Mouse (Mus musculus): ENCODE measurements around the gene Slc2a13. TPM values are rescaled to one million over a fixed set of nuclear protein-coding genes. Genes with fewer than 3 reads are reported as not detected.
A peak's percentile ranks its signal among the peaks of the same experiment; 100 is the strongest.

Slc2a13 gene
- 0.08 TPM in 2 replicates for polyA plus RNA-seq (2012; rRNA removed)
- polyA plus RNA-seq (2014; fragmentation: Nextera tagmentation; extraction: Ambion mirVana) = 0.05 and 0.08 TPM in 2 replicates

DNA sequence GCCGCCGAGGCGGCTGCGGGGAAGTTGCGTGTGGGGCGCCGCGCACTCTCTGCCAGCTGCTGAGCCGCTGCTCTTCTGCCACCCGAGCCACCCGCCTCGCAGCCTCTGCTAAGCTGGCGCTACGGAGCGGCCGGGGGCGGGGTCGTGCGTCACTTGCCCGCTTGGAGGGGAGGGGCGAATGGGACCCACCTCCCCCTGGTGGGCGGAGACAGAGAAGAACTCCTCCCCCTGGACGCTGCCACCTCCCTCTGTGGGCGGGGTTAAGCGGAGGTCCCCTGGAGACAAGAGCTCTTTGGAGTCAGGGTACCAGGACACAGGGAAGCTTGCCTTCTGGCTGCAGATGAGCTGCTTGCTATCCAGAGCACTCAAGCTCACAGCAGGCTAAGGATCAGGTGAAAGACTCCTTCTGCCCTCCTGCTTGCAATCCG lies at the start of gene Slc2a13:
Slc2a13 (minus strand) TSS at position 151 of the 428 bp plus-strand sequence.
- under 1% methylated on average over 26 of the region's 26 CpGs for WGBS (ENCODE audit: insufficient replicate concordance)
- Histone ChIP-seq H3K4me2 (ENCODE audit: low read depth) (peak within 1 kb of the TSS; percentile 67), H3K9ac (replicated peaks) (no peak within 1 kb of the TSS), H3K4me3 (ENCODE audit: insufficient read depth in 1 of 2, low read depth in 2 of 2, low read length in 2 of 2) (peak within 1 kb of the TSS; percentile 43), H3K27ac (no peak within 1 kb of the TSS), H3K4me1 (replicated peaks; ENCODE audit: control insufficient read depth in 2 of 2, insufficient read depth in 2 of 2, low read length in 1 of 2) (no peaks in the 10 kb centered on the region), H3K36me3 (replicated peaks; ENCODE audit: control insufficient read depth, insufficient read depth, low read depth) (no peaks in the 10 kb centered on the region), H3K9me3 (ENCODE audit: control insufficient read depth, low read length) (no peaks in the 10 kb centered on the region), H3K27me3 (ENCODE audit: control insufficient read depth, insufficient read depth, low read length) (peaks cover 30% of the 10 kb centered on the region)
- TF ChIP-seq EP300 (IDR thresholded peaks at IDR 0.05; ENCODE audit: low read depth) = no peak
- peak; percentile 7; the same call in 1 of the 2 replicates for TF ChIP-seq CTCF (IDR thresholded peaks at IDR 0.05; ENCODE audit: low read depth)
- ATAC-seq (ENCODE audit: insufficient read depth) = peak; percentile 78
- peak; percentile 13 to 32 (median 14) for DNase-seq (ENCODE audit: low read depth in 3 of 3, low spot score in 3 of 3)

DNA sequence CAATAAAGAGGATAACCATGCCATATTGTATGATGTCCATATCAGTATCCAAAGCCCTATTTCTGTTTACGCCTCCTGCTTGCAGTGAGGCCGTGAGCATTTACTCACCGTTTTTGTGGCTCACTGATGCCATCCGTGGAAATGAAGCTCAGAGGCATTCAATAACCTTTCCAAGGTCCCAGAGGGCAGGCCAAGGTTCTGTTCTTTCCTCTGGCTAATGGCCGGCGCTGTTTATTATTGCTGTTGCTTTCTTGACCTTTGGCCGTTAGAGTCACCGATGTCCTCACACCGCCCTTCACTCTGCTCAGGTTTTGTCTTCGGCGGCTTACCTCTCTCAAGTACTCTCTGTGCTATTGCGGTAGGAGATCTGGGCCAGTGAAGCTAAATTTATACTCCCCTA lies 43.0 kb upstream of the Slc2a13 start:
- ATAC-seq (ENCODE audit: insufficient read depth) (no peak), DNase-seq (ENCODE audit: low read depth in 3 of 3, low spot score in 3 of 3) (no peak)
- Histone ChIP-seq H3K9ac (replicated peaks) (no peak overlapping the region), H3K4me1 (replicated peaks; ENCODE audit: control insufficient read depth in 2 of 2, insufficient read depth in 2 of 2, low read length in 1 of 2) (no peaks in the 10 kb centered on the region), H3K36me3 (replicated peaks; ENCODE audit: control insufficient read depth, insufficient read depth, low read depth) (no peaks in the 10 kb centered on the region), H3K4me2 (ENCODE audit: low read depth) (no peak overlapping the region), H3K9me3 (ENCODE audit: control insufficient read depth, low read length) (no peaks in the 10 kb centered on the region), H3K4me3 (ENCODE audit: insufficient read depth in 1 of 2, low read depth in 2 of 2, low read length in 2 of 2) (no peak overlapping the region), H3K27me3 (ENCODE audit: control insufficient read depth, insufficient read depth, low read length) (no peaks in the 10 kb centered on the region), H3K27ac (no peak overlapping the region)
- no peak for TF ChIP-seq CTCF (IDR thresholded peaks at IDR 0.05; ENCODE audit: low read depth)
- 75% methylated on average over 12 of the region's 12 CpGs for WGBS (ENCODE audit: insufficient replicate concordance)

DNA sequence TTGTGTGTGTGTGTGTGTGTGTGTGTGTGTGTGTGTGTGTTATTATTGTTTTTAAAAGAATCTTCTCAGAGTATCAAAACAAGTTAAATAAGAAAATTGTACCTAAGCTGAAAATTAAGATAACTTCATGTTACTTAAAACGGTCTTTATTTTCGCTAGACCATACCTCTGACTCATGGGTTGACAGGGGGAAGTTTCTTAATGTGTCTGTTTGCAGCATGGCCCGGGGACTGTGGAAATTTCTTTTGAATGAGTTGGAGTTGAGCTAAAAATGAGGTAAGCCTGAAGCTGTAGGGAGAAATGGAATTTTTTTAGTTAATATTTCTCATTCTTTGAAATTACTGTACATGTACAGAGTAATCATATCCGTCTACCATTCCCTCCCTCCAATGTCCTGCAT lies 42.5 kb upstream of the Slc2a13 start:
- no peaks in the 10 kb centered on the region for H3K27me3 ChIP-seq (ENCODE audit: control insufficient read depth, insufficient read depth, low read length)
- H3K9ac ChIP-seq (replicated peaks) = no peak overlapping the region
- TF ChIP-seq EP300 (IDR thresholded peaks at IDR 0.05; ENCODE audit: low read depth) (no peak), CTCF (IDR thresholded peaks at IDR 0.05; ENCODE audit: low read depth) (no peak)
- H3K4me3 ChIP-seq (ENCODE audit: insufficient read depth in 1 of 2, low read depth in 2 of 2, low read length in 2 of 2) = no peak overlapping the region
- no peak overlapping the region for H3K4me2 ChIP-seq (ENCODE audit: low read depth)
- DNase-seq (ENCODE audit: low read depth in 3 of 3, low spot score in 3 of 3) = no peak
- WGBS (ENCODE audit: insufficient replicate concordance) = 70% methylated on average over 4 of the region's 4 CpGs
- H3K9me3 ChIP-seq (ENCODE audit: control insufficient read depth, low read length) = no peaks in the 10 kb centered on the region
- H3K4me1 ChIP-seq (replicated peaks; ENCODE audit: control insufficient read depth in 2 of 2, insufficient read depth in 2 of 2, low read length in 1 of 2) = no peaks in the 10 kb centered on the region
- H3K27ac ChIP-seq = no peak overlapping the region
- ATAC-seq (ENCODE audit: insufficient read depth) = no peak
- no peaks in the 10 kb centered on the region for H3K36me3 ChIP-seq (replicated peaks; ENCODE audit: control insufficient read depth, insufficient read depth, low read depth)

DNA sequence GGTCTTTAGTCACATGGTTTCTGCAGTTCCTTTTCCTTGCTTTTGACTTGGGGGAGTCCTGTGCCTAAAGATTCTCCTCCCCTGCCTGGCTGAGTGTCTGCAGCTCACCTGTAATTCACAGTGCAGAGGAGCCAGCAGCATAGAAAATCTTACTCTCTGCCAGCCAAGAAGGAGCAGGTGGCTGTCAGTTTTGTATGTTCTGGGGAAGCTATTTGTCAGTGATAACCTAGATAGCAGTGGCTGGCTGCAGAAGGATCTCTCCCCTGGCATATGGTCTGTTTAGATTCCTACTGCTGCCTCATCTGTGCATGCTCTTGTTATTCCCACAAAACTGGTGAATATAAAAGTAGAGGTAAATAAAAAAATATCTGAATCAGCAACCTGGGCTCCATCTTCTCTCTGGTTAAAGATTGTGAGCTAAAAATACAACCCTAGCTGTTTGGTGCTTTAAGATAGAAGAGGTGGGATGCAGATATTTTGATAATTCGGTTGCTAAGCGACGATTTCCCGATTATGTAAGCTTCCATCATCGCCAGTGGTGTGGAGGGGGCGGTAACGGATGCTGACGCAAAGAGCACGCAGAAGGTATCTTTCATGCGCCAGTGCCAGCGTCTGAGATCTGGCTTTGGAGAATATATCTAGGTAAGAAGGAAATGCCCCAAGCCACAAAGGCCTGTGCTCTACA lies 41.1 kb upstream of the Slc2a13 start:
- Histone ChIP-seq H3K27ac (no peak overlapping the region), H3K27me3 (ENCODE audit: control insufficient read depth, insufficient read depth, low read length) (no peaks in the 10 kb centered on the region), H3K36me3 (replicated peaks; ENCODE audit: control insufficient read depth, insufficient read depth, low read depth) (no peaks in the 10 kb centered on the region), H3K4me2 (ENCODE audit: low read depth) (no peak overlapping the region), H3K4me1 (replicated peaks; ENCODE audit: control insufficient read depth in 2 of 2, insufficient read depth in 2 of 2, low read length in 1 of 2) (no peaks in the 10 kb centered on the region), H3K9ac (replicated peaks) (no peak overlapping the region), H3K9me3 (ENCODE audit: control insufficient read depth, low read length) (no peaks in the 10 kb centered on the region), H3K4me3 (ENCODE audit: insufficient read depth in 1 of 2, low read depth in 2 of 2, low read length in 2 of 2) (no peak overlapping the region)
- TF ChIP-seq CTCF (IDR thresholded peaks at IDR 0.05; ENCODE audit: low read depth) (no peak), EP300 (IDR thresholded peaks at IDR 0.05; ENCODE audit: low read depth) (no peak)
- 73% methylated on average over 11 of the region's 11 CpGs for WGBS (ENCODE audit: insufficient replicate concordance)
- no peak for DNase-seq (ENCODE audit: low read depth in 3 of 3, low spot score in 3 of 3)
- no peak for ATAC-seq (ENCODE audit: insufficient read depth)

DNA sequence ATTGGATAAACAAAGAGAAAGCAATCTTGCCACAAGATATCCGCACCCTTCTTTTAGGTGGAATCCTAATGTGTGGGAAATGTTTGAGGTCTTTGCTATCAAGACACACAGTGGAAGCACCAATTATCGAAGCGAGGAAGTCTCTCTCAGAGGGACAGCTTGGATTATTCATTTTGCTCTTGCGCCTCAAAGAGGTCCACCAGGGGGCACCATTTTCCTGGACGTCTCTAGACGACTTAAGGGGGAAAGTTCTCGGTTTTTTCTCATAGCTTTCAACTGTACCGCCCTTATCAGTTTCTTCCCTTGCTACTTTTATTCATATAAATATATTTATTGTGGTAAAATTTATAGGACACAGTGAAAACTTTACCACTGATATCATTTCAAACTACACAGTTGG lies 36.7 kb upstream of the Slc2a13 start:
- no peaks in the 10 kb centered on the region for H3K36me3 ChIP-seq (replicated peaks; ENCODE audit: control insufficient read depth, insufficient read depth, low read depth)
- H3K4me2 ChIP-seq (ENCODE audit: low read depth) = no peak overlapping the region
- peak in 2 of 3 experiments; percentile 6 to 11 for DNase-seq (ENCODE audit: low read depth in 3 of 3, low spot score in 3 of 3)
- H3K4me3 ChIP-seq (ENCODE audit: insufficient read depth in 1 of 2, low read depth in 2 of 2, low read length in 2 of 2) = no peak overlapping the region
- 17% methylated on average over 8 of the region's 8 CpGs for WGBS (ENCODE audit: insufficient replicate concordance)
- TF ChIP-seq CTCF (IDR thresholded peaks at IDR 0.05; ENCODE audit: low read depth) (peak; percentile 37), EP300 (IDR thresholded peaks at IDR 0.05; ENCODE audit: low read depth) (no peak)
- H3K27ac ChIP-seq = no peak overlapping the region
- no peak overlapping the region for H3K9ac ChIP-seq (replicated peaks)
- no peaks in the 10 kb centered on the region for H3K27me3 ChIP-seq (ENCODE audit: control insufficient read depth, insufficient read depth, low read length)
- no peak for ATAC-seq (ENCODE audit: insufficient read depth)
- no peaks in the 10 kb centered on the region for H3K9me3 ChIP-seq (ENCODE audit: control insufficient read depth, low read length)
- H3K4me1 ChIP-seq (replicated peaks; ENCODE audit: control insufficient read depth in 2 of 2, insufficient read depth in 2 of 2, low read length in 1 of 2) = no peaks in the 10 kb centered on the region
